In genomic region chr5:139804107-139804551, GRCm38 (mm10) we compare ENCODE assay signal across 1 mouse cellular context.
TF ChIP-seq lines count a peak whose summit lies in the region.

No protein-coding gene starts in this region.

TF ChIP-seq in MEL, 35 proteins besides CTCF, POLR2A, EP300 and RAD21 (continued from another document):
- no peak for TF ChIP-seq ZC3H11A (IDR thresholded peaks at IDR 0.05; ENCODE audit: low read depth, low read length)
- TF ChIP-seq MAZ (IDR thresholded peaks at IDR 0.05; ENCODE audit: low read depth, low read length) = peak; percentile 98
- no peak for TF ChIP-seq E2F4 (IDR thresholded peaks at IDR 0.05; ENCODE audit: borderline replicate concordance, low read depth, low read length)
- peak; percentile 51; the same call in 1 of the 2 replicates for TF ChIP-seq MYB (IDR thresholded peaks at IDR 0.05; ENCODE audit: low read depth, low read length)
- peak; percentile 60 for TF ChIP-seq JUND (IDR thresholded peaks at IDR 0.05; ENCODE audit: low read depth, low read length)
- TF ChIP-seq POLR2AphosphoS2 (IDR thresholded peaks at IDR 0.05; ENCODE audit: low read length) = peak; percentile 53; the same call in 1 of the 2 replicates
- TF ChIP-seq ZKSCAN1 (IDR thresholded peaks at IDR 0.05; ENCODE audit: low read depth, low read length) = no peak
- TF ChIP-seq ETS1 (IDR thresholded peaks at IDR 0.05; ENCODE audit: low read depth, low read length) = peak; percentile 95
- no peak for TF ChIP-seq USF2 (IDR thresholded peaks at IDR 0.05; ENCODE audit: borderline replicate concordance in 1 of 2, insufficient read depth in 1 of 2, low read depth in 1 of 2, low read length in 2 of 2)
- no peak for TF ChIP-seq CHD1 (IDR thresholded peaks at IDR 0.05; ENCODE audit: low read depth, low read length)
- TF ChIP-seq ZMIZ1 (IDR thresholded peaks at IDR 0.05; ENCODE audit: low read depth, low read length) = peak; percentile 84
- TF ChIP-seq KAT2A (conservative IDR thresholded peaks at IDR 0.05; ENCODE audit: low read depth, low read length) = no peak; the same call in 1 of the 2 replicates
- peak; percentile 95 for TF ChIP-seq SIN3A (IDR thresholded peaks at IDR 0.05; ENCODE audit: low read length)
- TF ChIP-seq TBP (IDR thresholded peaks at IDR 0.05; ENCODE audit: low read depth, low read length) = peak; percentile 59
- peak; percentile 83; the same call in 1 of the 2 replicates for TF ChIP-seq MAFK (IDR thresholded peaks at IDR 0.05; ENCODE audit: borderline replicate concordance, low read depth, low read length)
- no peak for TF ChIP-seq GABPA (IDR thresholded peaks at IDR 0.05; ENCODE audit: low read depth, low read length)
- TF ChIP-seq USF1 (IDR thresholded peaks at IDR 0.05; ENCODE audit: low read depth, low read length) = 0 out of 2 replicates have a peak, but pooled peaks have one; percentile 32
- peak; percentile 12; the same call in 1 of the 2 replicates for TF ChIP-seq ELF1 (IDR thresholded peaks at IDR 0.05; ENCODE audit: low read depth, low read length)
- TF ChIP-seq MEF2A (IDR thresholded peaks at IDR 0.05; ENCODE audit: extremely low read depth, insufficient replicate concordance, low read depth, low read length, poor library complexity, severe bottlenecking) = peak; percentile 14; the same call in 1 of the 2 replicates
- TF ChIP-seq POLR2AphosphoS5 (IDR thresholded peaks at IDR 0.05; ENCODE audit: borderline replicate concordance, low read depth, low read length) = no peak
- TF ChIP-seq RCOR1 (IDR thresholded peaks at IDR 0.05; ENCODE audit: low read depth, low read length) = peak; percentile 85; the same call in 1 of the 2 replicates
